Mouse (Mus musculus) embryonic facial prominence, embryonic 13.5 days (tissue): Measurements from ENCODE around the gene Gp2. TPM values are rescaled to one million over a fixed set of nuclear protein-coding genes. Genes with fewer than 3 reads are reported as not detected.

ENCODE experiments used
- ATAC-seq: fragments of 200-750 bp; cut with Nextera tagmentation; 2 replicates; pipeline ENCODE4 v1.8.0; 2017; ENCODE audit warnings: low read depth; ENCODE audit not compliant: insufficient number of reproducible peaks, insufficient read depth, low FRiP score, low TSS enrichment
- H3K27ac ChIP-seq: fragments of 300-500 bp; sonication (generic); 2 replicates; pipeline ENCODE4 v1.5.1; 2015; ENCODE audit warnings: moderate library complexity, mild to moderate bottlenecking, inconsistent platforms
- H3K27me3 ChIP-seq: fragments of 300-500 bp; sonication (generic); 2 replicates; pipeline ENCODE4 v1.6.1; 2015; ENCODE audit warnings: mild to moderate bottlenecking, inconsistent platforms
- H3K36me3 ChIP-seq: fragments of 300-500 bp; sonication (generic); 2 replicates; pipeline ENCODE4 v1.6.1; 2015; ENCODE audit warnings: mild to moderate bottlenecking, inconsistent platforms
- H3K4me1 ChIP-seq: fragments of 300-500 bp; sonication (generic); 2 replicates; pipeline ENCODE4 v1.6.1; 2015; ENCODE audit warnings: inconsistent platforms
- H3K4me2 ChIP-seq: fragments of 300-500 bp; sonication (generic); 2 replicates; pipeline ENCODE4 v1.6.1; 2015; ENCODE audit warnings: moderate library complexity, mild to moderate bottlenecking, inconsistent platforms
- H3K4me3 ChIP-seq: fragments of 300-500 bp; sonication (generic); 2 replicates; pipeline ENCODE4 v1.5.1; 2015; ENCODE audit warnings: mild to moderate bottlenecking, inconsistent platforms
- H3K9ac ChIP-seq: fragments of 300-500 bp; sonication (generic); 2 replicates; pipeline ENCODE4 v1.6.1; 2015; ENCODE audit warnings: mild to moderate bottlenecking, inconsistent platforms
- H3K9me3 ChIP-seq: fragments of 300-500 bp; sonication (generic); 2 replicates; pipeline ENCODE4 v1.6.1; 2016; ENCODE audit warnings: inconsistent platforms
- WGBS: fragments of 180-500 bp; shearing (Covaris S2); methylation state at CpG from one replicate; pipeline ENCODE4 v1.1.7; 2015; ENCODE audit warnings: mixed read lengths; 5-methylcytosine and 5-hydroxymethylcytosine counted together
- polyA plus RNA-seq: library from polyadenylated mRNA; unstranded; fragments of >200 nt; fragmentation: Nextera tagmentation; extraction: Ambion mirVana; gene quantifications from 2 replicates; pipeline ENCODE4 v1.2.1, GENCODE M21; 2015

The Gp2 gene
- polyA plus RNA-seq, 1 experiment from 2014 or later = not detected

DNA sequence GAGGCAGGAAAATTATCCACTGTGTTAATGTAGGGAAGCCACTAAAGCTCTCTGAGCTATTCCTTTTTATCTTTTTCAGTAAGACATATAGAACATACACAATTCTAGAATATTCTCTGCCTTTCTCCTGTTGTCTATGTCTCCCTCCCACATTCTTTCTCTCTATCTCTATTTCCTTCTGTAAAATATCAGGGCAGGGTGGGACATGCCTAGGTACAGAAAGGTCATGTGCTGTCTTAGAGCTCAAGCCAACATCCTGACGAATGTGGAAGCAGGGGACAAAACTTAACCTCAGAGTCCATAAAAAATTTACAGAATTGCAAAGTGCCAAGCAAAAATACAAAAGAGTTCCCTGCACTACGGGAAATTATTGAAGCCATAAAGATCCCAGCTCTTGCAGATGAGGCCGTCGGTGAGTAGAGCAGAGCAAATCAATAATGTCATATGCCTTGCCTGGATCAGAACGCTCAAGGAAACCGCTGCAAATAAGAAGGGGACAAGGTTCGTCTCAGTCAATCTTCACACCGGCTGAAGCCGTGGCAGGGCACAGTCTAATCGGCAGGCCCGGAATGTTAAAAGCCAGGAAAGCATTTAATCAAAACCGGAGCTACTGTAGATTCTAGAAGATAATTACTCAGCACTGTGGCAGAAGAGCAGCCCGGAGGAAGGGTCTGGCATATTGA, 64.9 kb downstream of the Gp2 start:
- Histone ChIP-seq H3K36me3 (no peaks in the 10 kb centered on the region), H3K4me3 (no peak overlapping the region), H3K4me1 (no peaks in the 10 kb centered on the region), H3K27me3 (no peaks in the 10 kb centered on the region), H3K27ac (no peak overlapping the region), H3K9ac (no peak overlapping the region), H3K9me3 (no peaks in the 10 kb centered on the region), H3K4me2 (no peak overlapping the region)
- no peak for ATAC-seq
- WGBS = 69% methylated on average over 13 of the region's 13 CpGs

Other genes starting within 250 kb of the Gp2 start
- gene Umod, start 20.0 kb upstream of the Gp2 start, polyA plus RNA-seq = not detected in 2 replicates
- not detected in 2 replicates for gene Acsm5, start 60.2 kb upstream of the Gp2 start, polyA plus RNA-seq
- gene Pdilt, start 64.2 kb upstream of the Gp2 start, polyA plus RNA-seq = not detected in 2 replicates
- not detected in 2 replicates for gene Acsm2, start 95.1 kb upstream of the Gp2 start, polyA plus RNA-seq
- gene Acsm1, start 147.7 kb upstream of the Gp2 start, polyA plus RNA-seq = 0.96 TPM in 1 of 2 replicates, not detected in the other
- 3.1 and 10.5 TPM in 2 replicates for gene Acsm4, start 230.7 kb upstream of the Gp2 start, polyA plus RNA-seq